Mouse (Mus musculus): ENCODE data around the gene Prnd.

Gene Prnd

DNA sequence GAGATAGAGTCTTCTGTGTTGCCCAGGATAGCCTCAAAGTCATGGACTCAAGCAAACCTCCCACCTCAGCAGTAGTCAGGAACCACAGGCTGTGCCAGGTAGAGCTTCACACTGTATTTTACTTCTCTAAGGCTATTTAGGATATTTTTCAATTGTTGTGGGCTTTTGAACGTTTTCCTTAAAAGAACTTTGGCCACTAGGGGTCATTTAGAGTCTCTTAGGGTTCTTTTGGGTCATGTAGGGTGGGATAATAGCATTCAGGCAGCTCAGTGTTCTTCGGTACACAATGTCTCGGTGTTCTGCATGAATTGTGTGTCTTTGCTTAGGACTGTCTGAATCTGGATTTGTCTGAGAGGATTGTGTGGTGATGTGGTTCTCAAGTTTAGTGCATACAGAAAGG, 37.3 kb downstream of the Prnd start:
- no peak for DNase-seq (ENCODE audit: low spot score)

DNA sequence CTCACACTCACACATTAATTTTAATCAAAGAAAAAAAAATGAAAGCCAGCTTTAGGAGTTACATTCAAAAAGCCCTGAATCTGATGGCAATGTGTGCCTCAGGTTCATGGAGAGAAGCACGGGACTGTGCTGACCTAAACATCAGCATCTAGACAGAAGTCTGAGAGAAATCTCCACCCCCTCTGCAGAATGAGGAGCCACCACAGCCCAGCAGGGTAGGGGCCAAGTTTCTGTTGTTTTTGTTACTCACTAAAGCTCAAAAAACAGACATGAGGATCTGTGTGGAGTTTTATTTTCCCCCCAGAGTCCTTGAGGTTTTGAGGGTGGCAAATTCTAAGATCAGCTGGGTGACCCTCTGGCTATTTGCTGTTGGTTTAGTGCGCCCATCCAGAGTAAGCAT, 37.9 kb downstream of the Prnd start:
- no peak for DNase-seq (ENCODE audit: low spot score)

DNA sequence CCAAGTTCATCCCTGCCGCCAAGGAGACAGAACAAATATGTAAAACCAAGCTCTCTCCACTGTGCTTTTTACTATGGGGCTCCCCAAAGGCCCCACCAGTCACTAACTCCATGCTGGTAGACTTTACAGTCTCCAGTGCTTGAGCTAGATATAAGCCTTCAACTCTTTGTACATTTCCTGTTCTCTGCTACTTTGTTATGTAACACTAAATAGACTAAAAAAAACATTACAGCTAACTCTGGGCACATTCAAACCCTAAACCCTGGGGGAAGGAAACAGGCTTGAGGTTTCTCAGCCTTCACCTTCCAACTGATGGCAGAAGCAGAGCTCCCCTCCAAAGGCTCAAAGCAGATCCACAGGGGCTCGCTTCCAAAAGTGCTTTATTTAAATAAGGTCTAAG, 41.8 kb downstream of the Prnd start:
- DNase-seq (ENCODE audit: low spot score) = no peak

DNA sequence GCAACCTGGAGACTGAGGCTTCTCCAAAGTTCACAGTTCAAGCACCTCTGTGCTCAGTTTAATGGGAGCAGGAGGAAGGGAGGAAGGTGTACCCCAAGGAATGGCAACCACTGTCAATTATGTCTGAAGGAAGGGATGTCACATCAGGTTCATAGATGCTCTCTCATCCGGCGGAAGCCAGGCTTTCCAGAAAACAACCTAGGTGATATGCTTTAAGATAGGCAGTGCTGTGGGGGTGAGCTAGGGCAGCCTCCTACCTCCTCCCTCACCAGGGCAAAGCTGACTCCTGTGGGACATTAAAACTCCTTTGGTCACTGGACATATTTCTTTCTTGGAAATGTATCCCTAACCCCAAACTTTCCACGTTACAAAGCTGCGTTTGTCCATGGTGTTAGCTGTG, 42.5 kb downstream of the Prnd start:
- no peak for DNase-seq (ENCODE audit: low spot score)

DNA sequence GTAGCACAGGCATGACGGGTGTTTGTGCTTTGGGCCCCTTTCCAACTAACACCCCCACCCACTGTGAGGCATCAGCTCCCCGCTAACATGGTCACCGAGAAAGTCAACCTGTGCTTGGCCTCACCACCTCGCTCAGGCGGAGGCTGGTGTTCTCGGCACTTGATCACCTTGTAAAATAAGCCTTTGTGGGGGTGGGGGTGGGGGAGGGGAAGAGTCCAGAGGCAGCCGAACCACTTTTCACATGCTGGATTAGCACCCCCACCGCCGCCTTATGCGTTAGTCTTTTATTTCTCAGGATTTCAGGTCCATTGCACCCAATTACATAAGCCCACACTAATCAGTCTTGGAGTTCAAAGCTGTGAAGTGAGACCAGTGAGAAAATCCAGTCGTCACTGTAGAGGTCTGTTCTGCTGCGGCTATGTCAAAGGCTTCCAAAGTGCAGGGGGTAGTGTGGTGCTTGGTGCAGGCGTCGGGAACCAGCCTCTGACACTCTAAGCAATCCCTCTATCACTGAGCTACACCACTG, 43.0 kb downstream of the Prnd start:
- no peak for DNase-seq (ENCODE audit: low spot score)

DNA sequence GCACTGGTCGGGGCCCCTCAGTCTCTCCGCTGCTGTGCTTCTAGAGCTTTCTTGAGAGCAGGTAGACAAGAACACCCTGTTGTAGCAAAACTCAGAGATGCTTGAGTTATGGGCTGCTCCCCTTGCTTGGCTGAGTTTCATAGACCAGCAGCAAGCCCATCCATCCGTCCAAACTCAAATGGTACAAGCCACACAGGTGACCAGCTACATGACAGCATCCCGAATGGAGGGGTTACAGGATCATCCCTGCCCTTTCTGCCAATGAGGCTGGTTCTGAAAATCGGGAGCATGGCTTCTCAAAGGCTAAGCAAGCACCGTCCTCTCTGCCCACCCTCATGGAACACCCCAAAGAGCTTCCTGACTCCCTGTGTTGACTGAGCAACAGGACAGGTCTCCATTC, 44.3 kb downstream of the Prnd start:
- no peak for DNase-seq (ENCODE audit: low spot score)

DNA sequence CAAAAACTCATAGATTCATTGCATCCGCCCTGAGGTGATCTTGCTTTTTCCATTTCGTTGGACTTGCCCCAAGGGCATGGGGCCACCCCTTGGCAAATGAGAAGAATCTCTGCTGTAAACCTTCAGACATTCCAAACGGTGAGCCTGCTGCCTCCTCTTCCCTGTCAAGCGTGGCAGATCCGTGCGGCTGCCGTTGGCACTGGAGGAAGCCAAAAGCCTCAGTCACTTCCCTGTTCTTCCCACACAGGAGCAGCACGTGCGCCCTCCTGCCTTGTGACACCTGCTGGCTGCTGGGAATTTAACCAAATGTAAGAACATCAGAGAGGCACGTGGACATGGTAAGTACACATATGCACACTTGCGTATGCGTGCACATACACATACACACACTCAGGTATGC, 45.1 kb downstream of the Prnd start:
- no peak for DNase-seq (ENCODE audit: low spot score)

DNA sequence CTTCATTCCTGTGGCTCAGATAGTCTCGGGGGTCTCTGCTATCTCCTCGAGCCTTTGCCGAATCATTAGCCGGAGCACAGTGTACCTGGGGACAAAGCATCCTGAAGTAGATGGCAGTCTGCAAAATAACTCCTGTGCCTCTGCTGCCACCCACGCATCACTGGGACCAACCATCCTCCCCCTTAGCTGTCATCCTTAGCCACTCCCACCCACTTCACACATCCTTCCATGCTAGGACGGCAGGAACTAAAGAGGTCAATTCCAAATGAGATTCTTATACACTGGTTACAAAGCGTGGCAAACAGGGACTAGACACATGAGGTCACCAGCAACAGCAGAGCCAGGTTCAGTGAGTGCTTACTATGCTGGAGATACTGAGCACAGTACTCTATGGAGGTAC, 45.7 kb downstream of the Prnd start:
- no peak for DNase-seq (ENCODE audit: low spot score)

DNA sequence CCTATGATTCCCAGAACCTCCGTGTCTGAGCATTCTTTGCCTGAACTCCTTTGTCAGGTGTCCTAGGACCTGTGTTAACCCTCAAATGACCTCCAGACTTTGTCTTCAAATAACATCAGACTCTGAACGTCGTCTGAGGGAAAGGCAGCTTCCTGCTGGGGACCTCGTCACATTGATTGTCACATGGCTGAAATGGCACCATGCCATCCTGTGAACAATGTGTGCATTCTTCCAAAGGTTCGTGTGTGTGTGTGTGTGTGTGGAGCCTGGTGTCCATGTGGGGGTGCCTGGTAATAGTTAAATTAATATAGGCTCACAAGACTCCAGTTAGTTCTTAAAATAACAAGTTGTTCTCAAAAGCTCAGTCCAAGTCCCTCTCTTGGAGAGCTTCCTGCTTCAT, 46.7 kb downstream of the Prnd start:
- DNase-seq (ENCODE audit: low spot score) = no peak

DNA sequence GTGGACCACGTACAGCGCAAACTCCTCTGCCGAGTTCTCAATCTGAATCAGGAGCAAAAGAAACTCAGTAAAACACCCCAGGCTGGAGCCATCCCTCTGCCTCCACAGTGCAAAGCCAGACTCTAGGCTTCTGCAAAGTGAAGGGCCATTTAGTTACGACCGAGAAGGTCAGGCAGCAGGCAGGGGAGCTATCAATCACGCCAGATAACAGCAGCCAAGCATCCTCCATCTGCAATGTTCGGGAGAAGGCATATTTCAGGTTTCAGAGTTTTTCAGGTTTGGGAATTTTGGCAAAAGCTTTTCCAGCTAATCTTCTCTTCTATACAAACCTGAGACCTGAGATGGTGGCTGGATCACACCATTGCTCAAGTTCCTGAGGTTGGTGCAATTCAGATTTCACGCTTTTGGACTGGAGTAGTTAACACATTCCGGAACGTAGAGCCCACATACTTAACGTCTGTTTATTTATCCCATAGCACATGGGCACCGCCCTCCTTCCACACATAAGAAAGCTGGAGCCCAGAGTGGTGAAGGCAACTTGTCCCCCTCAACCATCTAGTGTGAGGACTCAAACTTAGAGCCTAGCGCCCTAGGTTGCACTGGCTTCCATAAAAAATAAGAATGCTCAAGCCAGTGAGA, 51.2 kb downstream of the Prnd start:
- DNase-seq (ENCODE audit: low spot score) = no peak

DNA sequence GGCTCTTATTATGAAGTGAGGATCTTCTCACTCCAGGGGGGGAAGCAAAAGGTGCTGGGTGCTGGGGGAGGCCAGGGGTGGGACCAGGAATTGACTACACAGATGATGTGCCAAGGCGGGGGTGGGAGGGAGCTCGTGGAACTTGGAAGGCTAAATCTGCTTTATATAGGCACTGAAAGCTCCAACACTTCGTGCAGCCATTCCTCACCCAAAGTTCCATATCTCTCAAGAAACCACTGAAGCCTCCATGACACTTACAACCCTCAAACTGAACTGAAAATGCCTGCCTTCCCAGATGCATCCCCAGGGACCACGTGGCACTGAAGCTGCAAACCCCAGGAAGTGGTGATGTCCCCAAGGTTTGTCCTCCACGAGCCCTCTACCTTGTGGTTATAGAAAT, 53.3 kb downstream of the Prnd start:
- DNase-seq (ENCODE audit: low spot score) = no peak

DNA sequence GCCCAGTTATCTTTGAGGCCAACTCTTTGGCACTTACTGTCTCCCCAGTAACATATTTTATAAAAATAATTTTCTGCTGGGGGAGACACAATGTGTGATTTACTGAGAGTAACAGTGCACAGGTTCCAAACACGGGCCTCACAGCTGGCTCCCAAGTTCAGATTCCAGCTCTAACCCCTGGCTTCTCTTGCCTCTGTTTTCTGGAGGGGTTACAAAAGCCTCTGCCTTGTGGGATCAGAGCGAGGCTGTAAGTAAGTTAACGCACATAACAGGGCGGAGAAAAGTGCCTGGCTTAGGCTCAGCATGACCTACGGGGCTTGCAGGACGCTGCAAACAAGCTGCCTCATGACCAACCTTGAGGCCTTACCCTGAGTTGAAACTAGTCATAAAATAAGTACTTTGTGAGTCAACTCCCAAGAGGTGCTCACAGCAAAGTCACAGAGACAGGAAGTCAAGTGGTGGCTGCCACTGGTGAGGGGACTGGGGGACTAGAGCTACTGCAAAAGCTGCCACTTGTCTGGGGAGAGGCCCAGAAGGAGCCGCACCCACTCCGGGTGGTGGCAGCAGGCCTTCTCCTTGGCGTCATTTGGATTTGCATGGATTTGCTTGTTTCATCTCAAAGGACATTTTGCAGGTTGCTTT, 54.0 kb downstream of the Prnd start:
- DNase-seq (ENCODE audit: low spot score) = no peak

DNA sequence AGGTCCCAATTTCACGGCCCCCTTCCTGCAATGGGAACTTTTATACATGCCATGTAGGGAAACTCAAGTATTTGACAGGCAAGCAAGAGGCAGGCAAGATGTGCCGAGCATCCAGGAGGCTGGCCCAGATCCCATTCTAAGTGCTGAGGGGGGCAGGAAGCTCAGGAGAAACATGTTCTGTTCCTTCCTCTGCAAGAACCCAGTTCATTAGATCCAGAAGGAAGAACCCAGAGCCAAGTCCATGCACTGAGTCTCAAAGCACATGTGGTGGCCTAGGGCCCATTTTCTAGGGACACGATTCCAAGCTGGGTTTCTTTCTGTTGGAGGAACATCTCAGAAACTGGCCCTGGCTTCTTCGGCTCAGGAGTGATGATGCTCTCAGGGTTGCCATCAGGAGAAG, 54.8 kb downstream of the Prnd start:
- DNase-seq (ENCODE audit: low spot score) = no peak
